ENCODE assay signal across 19 mouse cellular contexts in the genomic region with DNA sequence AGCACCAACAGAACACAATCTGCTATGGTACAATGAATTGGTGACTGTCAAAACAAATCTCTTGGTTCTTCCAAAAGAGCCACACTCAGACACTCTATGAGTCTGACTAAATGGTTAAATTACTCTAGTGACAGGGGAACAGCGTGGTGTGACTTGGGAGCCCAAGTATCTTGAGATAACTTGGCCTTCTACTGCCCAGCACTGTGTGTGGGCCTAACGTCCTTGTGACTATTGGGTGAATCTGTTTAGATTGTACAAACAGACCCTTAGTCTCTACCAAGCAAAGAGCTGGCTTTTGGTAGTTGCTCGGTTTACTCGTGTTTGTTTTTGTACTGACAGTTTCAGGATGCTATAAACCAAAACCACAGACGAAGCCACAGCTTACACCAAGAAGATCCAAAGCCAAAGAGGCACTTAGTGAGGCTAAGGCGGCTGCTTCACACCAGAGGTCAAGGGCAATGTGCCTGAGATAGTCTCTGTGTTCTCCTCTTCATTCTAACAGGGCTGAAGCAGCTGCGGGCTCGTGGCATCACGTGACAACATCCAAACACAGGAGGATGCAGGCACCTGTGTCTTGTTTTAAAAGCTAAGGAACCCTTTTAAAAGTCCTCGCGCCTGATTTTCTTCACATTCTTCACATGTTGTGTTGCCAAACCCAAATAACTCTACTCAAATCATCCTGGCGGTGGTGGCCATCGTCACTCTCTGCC. TPM values are rescaled to one million over a fixed set of nuclear protein-coding genes. Genes with fewer than 3 reads are reported as not detected.
DNase-seq lines count a peak whose midpoint lies in the region; ATAC-seq and TF ChIP-seq lines count a peak whose summit lies in the region.
"Had no signal": no experiment of that assay in that cellular context is flagged by ENCODE, and none has a peak within 500 bp of the region (broad histone marks: within the 10 kb centered on the region; RNA-seq: fewer than 3 reads in every experiment).

No protein-coding gene starts in this region.

- no peaks in the 10 kb centered on the region for H3K36me3 ChIP-seq in intestine, embryonic 16.5 days (ENCODE audit: control insufficient read depth, insufficient read depth, low read length)
- H3K36me3 ChIP-seq in intestine, postnatal 0 days (ENCODE audit: control insufficient read depth, insufficient read depth) = no peaks in the 10 kb centered on the region
- H3K36me3 ChIP-seq: G1E; limb, embryonic 12.5 days; liver, embryonic 13.5 days had no signal

- no peaks in the 10 kb centered on the region for H3K27me3 ChIP-seq in intestine, embryonic 16.5 days (replicated peaks; ENCODE audit: control insufficient read depth, insufficient read depth, low read length)
- no peaks in the 10 kb centered on the region for H3K27me3 ChIP-seq in intestine, postnatal 0 days (replicated peaks; ENCODE audit: control insufficient read depth, insufficient read depth, low read length)
- H3K27me3 ChIP-seq: limb, embryonic 12.5 days; liver, embryonic 13.5 days had no signal

- 0 out of 2 replicates have a peak, but pooled peaks have one; percentile 46 for ATAC-seq in intestine, embryonic 16.5 days
- ATAC-seq in intestine, postnatal 0 days = no peak
- peak; percentile 48 for ATAC-seq in CD4-positive, CD25-positive, alpha-beta regulatory T cell, adult 4 months
- ATAC-seq: forebrain, embryonic 14.5 days; lung, postnatal 0 days; midbrain, embryonic 16.5 days had no signal

- peak; percentile 23 to 42 for DNase-seq in natural killer cell, adult 2 months (ENCODE audit: low spot score in 2 of 2)
- peak; percentile 58 to 69 for DNase-seq in thymus, postnatal 36 days
- DNase-seq in cerebellum, postnatal 36 days = no peak
- no peak for DNase-seq in frontal cortex, postnatal 25 days (ENCODE audit: low spot score in 2 of 2)
- DNase-seq: adrenal gland, postnatal 10 days; cerebellum, adult 11 months; heart, adult 18-20 months; kidney, postnatal 10 days; liver, embryonic 13.5 days; right cerebral cortex, adult 18-20 months had no signal

- TF ChIP-seq CTCF in intestine, postnatal 0 days (IDR thresholded peaks at IDR 0.05; ENCODE audit: low read depth) = no peak

- H3K27ac ChIP-seq in intestine, embryonic 16.5 days (ENCODE audit: low read length) = no peak overlapping the region
- no peak overlapping the region for H3K27ac ChIP-seq in intestine, postnatal 0 days (ENCODE audit: low read depth, low read length)
- H3K27ac ChIP-seq: limb, embryonic 12.5 days; liver, embryonic 13.5 days had no signal

- no peaks in the 10 kb centered on the region for H3K9me3 ChIP-seq in intestine, embryonic 16.5 days (ENCODE audit: control insufficient read depth, low read length)
- H3K9me3 ChIP-seq in intestine, postnatal 0 days (ENCODE audit: control insufficient read depth) = no peaks in the 10 kb centered on the region
- H3K9me3 ChIP-seq: G1E; limb, embryonic 12.5 days; liver, embryonic 13.5 days had no signal

- H3K4me1 ChIP-seq in intestine, embryonic 16.5 days (ENCODE audit: control insufficient read depth, insufficient read depth, low read length) = no peaks in the 10 kb centered on the region
- H3K4me1 ChIP-seq in intestine, postnatal 0 days (replicated peaks; ENCODE audit: control insufficient read depth, insufficient read depth, low read length) = no peaks in the 10 kb centered on the region

- WGBS in intestine, embryonic 16.5 days = 62% methylated on average over 13 of the region's 13 CpGs
- WGBS in intestine, postnatal 0 days = 72% methylated on average over 13 of the region's 13 CpGs

- no peak overlapping the region for H3K9ac ChIP-seq in intestine, embryonic 16.5 days (ENCODE audit: low read depth, low read length)
- no peak overlapping the region for H3K9ac ChIP-seq in intestine, postnatal 0 days (ENCODE audit: low read depth, low read length)
- H3K9ac ChIP-seq: limb, embryonic 12.5 days; liver, embryonic 13.5 days had no signal

- no peak overlapping the region for H3K4me2 ChIP-seq in intestine, embryonic 16.5 days (ENCODE audit: low read depth, low read length)
- H3K4me2 ChIP-seq in intestine, postnatal 0 days (replicated peaks; ENCODE audit: low read depth) = no peak overlapping the region
- H3K4me2 ChIP-seq: limb, embryonic 12.5 days; liver, embryonic 13.5 days had no signal

- H3K4me3 ChIP-seq in intestine, embryonic 16.5 days (ENCODE audit: low read length) = no peak overlapping the region
- no peak overlapping the region for H3K4me3 ChIP-seq in intestine, postnatal 0 days (ENCODE audit: low read depth, low read length)
- H3K4me3 ChIP-seq: erythroblast, embryonic 14.5 days; limb, embryonic 12.5 days; liver, embryonic 13.5 days had no signal

RNA-seq across cellular contexts. Expression of gene Vcpkmt, which starts 53.0 kb away (rescaled TPM):
- 23.7 and 24.2 TPM in 2 replicates for polyA plus RNA-seq in intestine, embryonic 16.5 days (2015; fragmentation: Nextera tagmentation; extraction: Ambion mirVana)
- polyA plus RNA-seq in intestine, postnatal 0 days (2015; fragmentation: Nextera tagmentation; extraction: Ambion mirVana) = 17.5 and 19.4 TPM in 2 replicates
- 10 to 100 TPM in 1 of 2 experiments, 1 to 10 TPM in 1; 9.5 to 11.7 TPM for polyA plus RNA-seq in CD4-positive, CD25-positive, alpha-beta regulatory T cell, adult 4 months (2017; shearing (Covaris generic))

Comparison
In these comparisons a context has a peak if more than half of its experiments do, and no peak if none do; other contexts are left out.
1. DNase-seq: peak in natural killer cell, adult 2 months (2 of 2) and thymus, postnatal 36 days (2 of 2); none in cerebellum, postnatal 36 days (0 of 2) and frontal cortex, postnatal 25 days (0 of 2).